Mouse (Mus musculus): ENCODE measurements around the gene Gngt1.

Gene Gngt1

DNA sequence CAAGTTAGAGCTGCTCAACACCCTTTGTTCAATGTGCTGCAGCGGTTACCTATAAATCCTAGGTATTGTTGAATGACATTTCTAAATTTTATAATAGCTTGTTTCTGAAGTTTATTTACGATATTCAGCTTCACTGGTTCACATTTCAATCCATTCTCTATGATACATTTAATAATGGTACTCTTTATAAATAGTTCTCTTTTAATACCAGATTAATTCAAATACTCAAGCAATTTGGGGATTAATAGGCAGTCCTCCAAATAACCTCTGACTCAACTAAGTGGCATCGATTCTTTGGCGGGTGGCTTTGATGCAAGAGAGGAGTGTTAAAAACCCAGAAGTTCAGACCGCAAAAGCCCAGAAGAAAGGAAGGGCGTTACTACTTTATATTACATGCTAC lies at the start of gene Gngt1:
TSS of gene Gngt1 (plus strand) at position 301 of the 400 bp plus-strand sequence.
- in situ Hi-C loops (cut with MboI, MseI) = no loop called here

DNA sequence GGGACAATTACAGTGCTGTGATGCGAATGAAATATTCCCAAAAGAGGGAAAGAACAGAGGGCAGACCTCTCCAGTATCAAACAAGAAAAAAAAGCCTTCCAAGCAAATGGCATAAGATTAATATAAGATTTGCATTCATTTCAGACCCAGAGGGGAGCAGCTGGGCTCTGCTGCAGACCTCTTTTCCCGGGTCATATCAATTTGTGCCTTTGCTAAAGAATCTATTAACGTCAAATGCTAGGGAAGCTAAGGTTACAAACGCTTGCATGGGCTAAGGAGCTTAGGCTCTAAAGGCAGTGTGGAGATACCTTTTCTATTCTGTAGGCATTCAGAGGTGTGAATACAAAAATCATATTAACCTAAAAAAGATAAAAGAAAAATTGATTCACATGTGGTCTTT lies 38.6 kb upstream of the Gngt1 start:
- in situ Hi-C loops (cut with MboI, MseI) = no loop called here

DNA sequence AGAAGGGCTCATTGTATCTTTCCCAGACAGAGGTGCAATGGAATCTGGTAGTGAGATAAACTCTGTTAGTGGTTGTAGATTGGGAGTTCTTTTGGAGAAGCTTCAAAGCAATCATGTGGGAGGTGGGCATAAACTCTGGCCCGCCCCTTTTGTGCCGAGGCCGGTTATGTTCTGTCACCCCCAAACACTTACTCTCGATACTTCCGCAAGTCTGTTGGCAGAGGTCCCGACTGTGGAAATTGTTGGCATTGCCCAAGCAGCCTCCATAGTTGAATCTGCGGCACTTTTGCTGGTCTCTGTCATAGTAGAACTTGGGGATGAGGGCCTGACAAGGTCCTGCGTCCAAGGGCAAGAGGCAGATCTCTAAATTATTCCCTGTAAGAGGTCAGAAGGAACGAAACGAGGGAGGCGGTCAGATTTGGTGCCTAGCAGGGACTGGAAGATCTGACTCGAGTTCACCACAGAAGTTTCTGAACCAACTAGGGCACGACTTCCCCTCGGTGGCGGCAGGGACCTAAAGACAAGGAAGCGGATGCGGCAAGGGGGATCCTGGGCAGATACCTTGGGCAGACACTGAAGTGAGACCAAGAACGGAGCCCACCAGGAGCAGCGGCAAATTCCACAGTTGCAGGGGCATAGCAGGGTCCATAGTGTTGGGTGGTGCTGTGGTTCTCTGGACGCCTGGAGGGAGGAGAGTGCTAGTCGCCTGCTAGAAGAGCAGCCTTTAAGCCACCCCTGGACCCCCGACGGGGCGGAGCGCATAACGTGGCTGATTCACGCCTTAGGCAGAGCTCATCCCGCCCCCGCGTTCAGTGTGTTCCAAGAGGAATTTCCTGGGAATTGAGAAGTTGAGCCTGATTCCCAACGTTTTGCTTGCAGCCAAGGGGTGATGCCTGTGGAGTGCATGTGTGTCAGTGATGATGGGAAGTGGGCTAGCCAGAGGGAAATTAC lies 25.6 kb upstream of the Gngt1 start:
- in situ Hi-C loops (cut with MboI, MseI) = no loop called here

DNA sequence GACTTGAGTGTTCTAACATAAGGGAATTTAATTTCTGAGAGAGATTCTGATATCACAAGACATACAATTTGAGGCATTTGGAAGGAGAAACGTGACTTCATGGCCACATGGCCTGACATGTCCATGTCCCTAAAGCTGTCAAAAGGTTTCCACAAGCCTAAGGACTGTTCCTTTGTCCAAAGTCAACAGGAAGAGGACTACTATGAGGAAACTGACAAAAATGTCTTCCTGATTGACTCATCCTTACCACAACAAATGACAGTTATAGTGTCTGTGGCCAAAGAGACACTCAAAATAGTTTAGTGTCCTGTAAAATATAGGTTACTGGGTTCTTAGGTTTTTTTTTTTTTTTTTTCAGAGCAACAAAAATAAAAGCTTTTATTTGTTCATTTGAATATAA lies 19.9 kb upstream of the Gngt1 start:
- in situ Hi-C loops (cut with MboI, MseI) = no loop called here

DNA sequence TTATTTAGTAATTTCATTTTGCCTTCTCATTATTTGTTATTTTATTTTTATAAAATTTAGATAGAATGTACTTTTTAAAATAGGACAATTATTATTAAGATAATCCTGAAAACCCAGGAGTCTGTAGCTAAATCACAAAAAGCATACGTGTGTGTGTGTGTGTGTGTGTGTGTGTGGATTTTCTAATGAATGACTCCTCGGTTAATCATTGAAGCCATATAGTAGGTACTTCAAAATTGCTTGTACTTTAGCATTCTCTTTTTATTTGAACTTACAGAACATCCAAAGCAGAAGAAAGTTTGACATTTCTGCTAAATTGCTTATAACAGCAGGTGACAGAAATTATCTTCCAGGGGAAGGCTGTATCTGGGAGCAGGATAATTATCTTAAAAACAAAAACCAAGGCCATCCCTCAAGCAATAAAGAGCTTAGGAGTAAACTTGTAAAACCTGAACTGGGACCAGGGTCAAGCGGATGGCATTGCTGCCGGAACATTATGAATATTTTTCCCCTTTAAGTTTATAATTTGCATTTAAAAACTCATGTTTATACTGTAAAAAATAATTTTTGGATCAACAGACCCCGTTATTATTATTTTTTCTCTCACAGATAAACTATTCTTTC lies 10.8 kb upstream of the Gngt1 start:
- in situ Hi-C loops (cut with MboI, MseI) = no loop called here

DNA sequence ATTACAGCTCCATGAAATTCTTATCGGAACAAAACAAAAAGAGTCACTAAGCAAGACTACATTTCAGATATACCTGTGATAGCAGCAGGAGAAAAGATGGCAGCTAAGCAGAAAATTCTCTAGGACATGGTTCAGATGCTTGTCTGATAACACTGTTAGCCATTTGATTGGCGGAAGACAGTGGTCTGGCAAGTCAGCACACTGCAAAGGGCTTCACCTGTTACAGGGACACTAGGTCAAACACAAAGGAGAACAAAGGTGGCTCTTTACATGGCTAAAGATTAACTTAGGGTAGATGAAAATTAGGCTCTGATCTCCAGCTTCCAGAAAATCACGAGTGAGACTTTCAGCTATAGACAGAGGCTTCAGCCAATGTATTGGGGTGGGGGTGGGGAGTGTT lies 4.8 kb upstream of the Gngt1 start, which contains the start of gene Tfpi2:
TSS of gene Tfpi2 (minus strand) at position 170 of the 400 bp plus-strand sequence.
- in situ Hi-C loops (cut with MboI, MseI) = no loop called here

DNA sequence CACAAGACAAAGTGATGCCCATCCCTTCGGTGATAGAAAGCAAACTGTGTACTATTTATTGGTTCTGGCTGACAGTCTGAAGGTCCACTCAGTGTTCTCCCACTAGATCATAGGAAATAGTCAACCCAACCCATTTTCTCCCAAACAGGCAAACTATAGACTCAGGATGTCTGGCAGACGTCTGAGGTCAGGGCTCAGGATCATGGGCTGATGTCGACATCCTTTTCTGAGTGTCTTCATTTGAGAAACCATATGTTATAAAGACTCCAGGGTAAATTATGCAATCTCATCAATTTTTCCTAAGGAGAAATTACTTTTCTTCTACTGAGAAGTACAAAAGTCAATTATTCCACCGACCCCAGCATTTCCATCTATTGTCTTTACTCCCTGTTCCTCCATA lies 4.5 kb downstream of the Gngt1 start:
- in situ Hi-C loops (cut with MboI, MseI) = no loop called here

DNA sequence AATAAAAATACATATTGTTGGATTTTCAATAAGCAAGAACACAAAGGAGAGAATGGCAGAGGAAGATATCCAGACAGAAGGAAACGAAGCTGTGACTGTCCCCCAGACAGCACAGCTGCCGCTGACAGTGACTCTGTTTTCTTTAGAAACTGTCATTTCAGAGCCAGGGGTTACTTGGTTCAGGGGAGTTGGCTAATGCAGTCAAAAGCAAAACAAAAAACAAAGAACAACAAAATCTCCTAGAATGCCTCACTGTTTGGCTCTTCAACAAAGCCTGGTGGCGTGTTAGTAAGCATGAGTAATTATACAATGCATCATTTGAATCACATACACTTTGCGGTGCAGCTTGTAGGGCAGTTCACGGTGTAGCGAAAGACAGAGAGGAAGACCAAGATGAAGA lies 5.7 kb downstream of the Gngt1 start:
- in situ Hi-C loops (cut with MboI, MseI) = no loop called here

DNA sequence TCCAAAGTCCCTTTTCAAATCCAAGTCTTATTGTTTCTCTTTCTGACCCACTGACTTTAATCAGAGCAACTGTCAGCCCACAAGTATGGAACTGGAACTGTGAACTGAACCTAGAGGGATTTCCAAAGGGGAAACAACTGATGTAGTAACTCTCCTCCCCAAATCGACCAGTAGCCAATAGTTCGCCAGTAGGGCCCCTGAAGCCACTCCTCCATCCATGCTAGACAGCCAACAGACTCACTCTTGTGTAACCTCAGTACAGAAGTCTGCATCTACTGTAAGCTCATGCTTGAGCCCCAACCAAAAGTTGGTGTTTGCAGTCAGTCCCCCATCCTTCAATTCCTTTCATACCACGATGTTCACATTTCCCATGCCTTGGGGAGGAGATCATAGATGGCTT lies 7.1 kb downstream of the Gngt1 start:
- in situ Hi-C loops (cut with MboI, MseI) = no loop called here

DNA sequence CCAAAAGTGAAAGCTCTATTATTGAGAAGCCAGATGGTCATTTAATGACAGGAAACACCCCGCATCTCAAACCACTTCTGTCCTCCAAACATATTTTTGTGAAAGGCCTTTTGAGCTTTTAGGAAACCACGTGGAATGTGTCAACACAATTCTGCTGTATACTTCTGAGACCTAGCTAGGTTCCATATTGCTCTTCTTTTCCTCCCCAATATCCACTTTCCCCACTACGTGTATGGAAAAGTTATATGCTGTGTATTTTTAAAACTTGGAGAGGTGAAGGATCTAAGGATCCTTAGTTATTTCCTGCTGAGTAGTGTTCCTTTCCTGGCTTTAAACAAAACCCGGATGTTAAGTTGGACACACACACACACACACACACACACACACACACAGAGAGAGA lies 9.9 kb downstream of the Gngt1 start:
- in situ Hi-C loops (cut with MboI, MseI) = no loop called here

DNA sequence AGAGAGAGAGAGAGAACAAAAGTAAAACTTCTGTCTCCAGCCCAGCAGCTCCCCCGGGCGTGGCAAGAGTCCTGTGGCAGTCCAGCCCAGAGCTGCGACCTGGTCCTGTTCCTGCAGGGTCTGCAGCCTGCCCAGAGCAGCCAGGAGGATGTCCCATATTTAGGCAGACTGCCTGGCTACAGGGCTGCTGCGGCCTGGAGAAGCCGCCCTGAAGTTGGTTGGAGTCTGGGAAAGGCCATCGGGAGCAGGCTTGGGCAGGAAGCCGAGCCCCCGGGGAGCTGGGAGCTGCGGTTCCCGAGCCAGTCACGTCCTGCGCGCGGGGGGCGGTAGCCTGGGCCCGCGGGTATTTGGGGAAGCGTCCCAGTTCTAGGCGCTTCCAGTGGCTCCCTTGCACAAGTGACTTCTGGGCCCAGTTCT lies 10.3 kb downstream of the Gngt1 start, which contains the start of gene Gng11:
TSS of gene Gng11 (plus strand) at position 15 of the 417 bp plus-strand sequence.
- in situ Hi-C loops (cut with MboI, MseI) = no loop called here

DNA sequence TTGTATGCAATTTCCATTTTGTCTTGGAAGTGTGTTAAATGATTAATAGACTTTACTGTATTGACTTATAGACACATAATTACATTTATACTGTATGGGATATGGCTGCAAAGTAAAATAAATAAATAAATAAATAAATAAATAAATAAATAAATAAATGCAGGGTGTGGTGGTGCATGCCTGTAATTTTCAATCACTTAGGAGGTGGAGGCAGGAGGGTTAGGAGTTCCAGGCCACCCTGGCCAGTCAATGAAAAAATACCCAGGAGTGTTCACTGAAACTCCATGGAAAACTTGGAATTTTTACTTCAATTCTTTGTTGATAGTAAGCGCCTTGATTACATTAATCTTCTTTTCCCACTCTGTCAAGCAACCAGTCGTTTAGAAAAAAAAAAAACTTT lies 11.2 kb downstream of the Gngt1 start:
- in situ Hi-C loops (cut with MboI, MseI) = no loop called here

DNA sequence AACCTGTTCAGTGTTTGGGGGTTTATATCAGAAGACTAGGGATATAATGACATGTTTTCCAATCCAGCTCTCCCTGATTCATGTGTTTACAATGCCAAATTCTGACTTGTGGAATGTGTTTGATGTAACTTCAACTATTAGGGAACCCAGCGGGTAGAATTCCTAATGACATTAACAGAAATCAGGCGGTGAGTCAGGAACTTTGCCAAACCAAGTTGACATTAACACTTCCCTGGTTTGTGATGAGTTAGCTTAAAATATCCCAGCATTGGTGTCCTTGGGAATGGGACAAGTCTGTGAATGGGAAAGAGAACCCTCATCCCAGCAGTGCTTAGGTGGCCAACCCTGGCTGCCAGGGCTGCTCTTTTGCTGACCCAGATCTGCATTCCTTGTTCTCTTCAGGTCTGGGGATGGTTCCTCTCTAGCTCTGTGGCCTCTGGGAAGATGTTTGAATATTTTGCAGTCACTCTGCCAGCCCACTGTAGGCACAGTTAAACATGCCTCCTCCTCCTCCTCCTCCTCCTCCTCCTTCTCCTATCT lies 15.0 kb downstream of the Gngt1 start:
- in situ Hi-C loops (cut with MboI, MseI) = no loop called here

DNA sequence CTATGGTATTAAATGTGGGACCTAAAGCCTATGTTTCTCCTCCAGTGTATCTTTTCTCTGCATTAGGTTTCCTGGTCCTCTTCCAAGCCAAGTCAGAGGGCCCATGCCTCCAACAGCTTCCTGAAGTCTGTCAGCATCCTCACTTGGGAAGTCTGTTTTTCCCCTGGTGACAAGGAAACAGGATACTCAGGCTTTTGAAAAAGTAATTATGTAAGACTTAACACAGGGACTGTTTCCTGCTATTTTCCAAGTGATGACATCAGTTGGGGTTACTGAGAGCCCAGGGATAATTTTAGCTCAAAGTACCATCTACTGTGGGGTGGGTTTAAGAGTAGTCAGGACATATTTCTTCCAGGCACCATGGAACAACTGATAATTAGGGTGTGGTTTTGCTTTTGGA lies 16.0 kb downstream of the Gngt1 start:
- in situ Hi-C loops (cut with MboI, MseI) = no loop called here

DNA sequence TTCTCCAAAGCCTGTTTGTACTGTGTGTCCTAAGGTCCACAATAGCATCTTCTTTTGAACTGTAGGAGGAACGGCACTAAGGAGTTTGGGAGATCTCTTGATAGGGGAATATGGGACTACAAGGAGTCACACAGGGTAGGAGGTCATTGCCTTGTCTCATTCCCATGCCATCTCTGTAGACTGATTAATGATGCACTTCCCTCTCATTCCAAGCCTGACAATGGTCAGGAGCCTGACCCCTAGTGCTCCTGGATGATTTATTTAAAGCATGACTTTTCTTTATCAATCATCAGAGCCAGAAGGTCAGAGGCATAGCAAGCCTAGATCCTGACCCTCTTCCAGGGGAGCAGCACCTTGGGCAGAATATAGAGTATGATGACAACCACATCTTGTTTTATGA lies 29.1 kb downstream of the Gngt1 start:
- in situ Hi-C loops (cut with MboI, MseI) = no loop called here

DNA sequence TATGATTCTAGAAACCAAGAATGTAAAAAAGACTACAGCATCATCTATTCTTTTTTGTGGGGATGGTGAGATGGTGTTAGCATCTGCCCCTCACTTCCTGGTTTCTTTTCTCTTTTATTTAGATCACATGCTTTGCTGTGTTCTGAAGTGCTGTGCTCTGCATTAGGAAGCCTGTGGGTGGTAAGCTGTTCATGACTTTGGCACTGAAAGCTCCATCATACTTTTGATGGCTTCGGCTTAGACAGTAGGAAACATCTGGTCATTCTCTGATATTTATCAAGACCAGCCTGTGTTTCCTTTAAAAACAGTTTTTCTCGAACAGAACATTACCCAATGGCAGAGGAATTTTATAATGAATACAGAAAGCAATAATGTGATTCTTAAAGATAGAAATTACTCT lies 32.8 kb downstream of the Gngt1 start:
- in situ Hi-C loops (cut with MboI, MseI) = no loop called here

DNA sequence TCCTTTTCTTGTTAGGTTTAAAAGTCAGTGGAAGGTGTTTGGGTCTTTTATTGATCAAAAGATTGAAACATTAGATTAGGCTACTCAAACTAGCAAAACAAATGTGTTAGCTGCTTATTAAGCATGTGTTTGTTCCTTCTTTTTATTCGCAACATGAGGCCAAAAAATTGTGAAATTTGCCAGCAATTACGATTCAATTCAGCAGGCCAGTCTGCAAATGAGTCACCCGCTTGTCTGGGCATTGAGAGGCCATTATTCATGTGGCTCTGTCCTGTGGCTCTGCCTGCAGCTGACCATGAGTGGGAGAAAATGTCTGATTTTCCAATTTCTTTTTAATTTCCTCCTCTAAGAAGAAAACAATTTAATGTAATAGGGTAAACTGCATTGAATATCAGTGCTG lies 37.4 kb downstream of the Gngt1 start:
- in situ Hi-C loops (cut with MboI, MseI) = no loop called here

DNA sequence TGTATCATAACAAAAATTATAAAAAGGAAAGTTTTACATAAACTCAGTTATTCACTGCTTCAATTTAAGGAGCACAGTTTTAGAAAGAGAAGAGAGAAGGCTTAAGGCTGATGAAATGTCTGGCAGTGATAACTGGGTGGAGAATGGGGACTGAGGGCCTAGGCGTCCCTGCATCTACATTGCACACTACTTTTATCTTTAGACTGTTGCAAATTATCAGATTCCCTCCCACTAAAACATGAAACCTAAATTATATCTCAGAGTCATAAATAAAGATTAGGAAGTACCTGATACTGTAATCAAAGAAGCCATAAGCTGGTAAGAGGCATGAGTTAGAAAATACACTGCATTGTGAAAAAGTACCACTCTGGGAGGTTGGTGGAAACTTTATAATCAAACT lies 48.2 kb downstream of the Gngt1 start:
- in situ Hi-C loops (cut with MboI, MseI) = no loop called here
